Mouse (Mus musculus) spleen, adult 18-20 months (tissue): ENCODE measurements around the gene Gm20388.

Experiments used
- DNase-seq, 2 experiments: peaks; one replicate each; pipeline ENCODE4 v3.0.0; 2022; ENCODE audit warnings: mixed read lengths in 2 of 2

Gm20388 gene

GRCm38 (mm10) chr8:123291716-123292115, 3381.1 kb downstream of the Gm20388 start:
- no peak for DNase-seq

- DNase-seq: no peak
Measured at GRCm38 (mm10) chr8:123292281-123292680, 3381.6 kb downstream of the Gm20388 start.

- DNase-seq: no peak
Measured at GRCm38 (mm10) chr8:123292785-123293184, 3382.1 kb downstream of the Gm20388 start.

DNA sequence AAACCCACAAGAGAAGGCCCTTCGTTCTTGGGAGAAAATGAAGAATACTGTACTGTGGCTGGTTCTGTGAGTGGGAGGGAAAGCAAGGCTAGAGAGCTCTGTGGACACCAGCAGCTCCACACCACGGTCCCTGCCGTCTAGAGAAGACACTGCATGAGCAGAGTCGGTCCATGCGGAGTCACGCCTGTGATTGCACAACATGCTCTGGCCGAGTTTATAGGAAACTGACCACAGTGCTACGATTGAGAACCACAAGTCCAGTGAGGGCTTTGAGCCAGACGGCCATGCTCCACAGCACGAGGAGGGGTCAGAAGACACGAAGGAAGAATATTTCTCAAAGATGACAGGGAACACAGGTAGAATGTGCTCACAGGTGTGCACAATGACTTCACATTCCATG, 3387.7 kb downstream of the Gm20388 start:
- DNase-seq: no peak

DNA sequence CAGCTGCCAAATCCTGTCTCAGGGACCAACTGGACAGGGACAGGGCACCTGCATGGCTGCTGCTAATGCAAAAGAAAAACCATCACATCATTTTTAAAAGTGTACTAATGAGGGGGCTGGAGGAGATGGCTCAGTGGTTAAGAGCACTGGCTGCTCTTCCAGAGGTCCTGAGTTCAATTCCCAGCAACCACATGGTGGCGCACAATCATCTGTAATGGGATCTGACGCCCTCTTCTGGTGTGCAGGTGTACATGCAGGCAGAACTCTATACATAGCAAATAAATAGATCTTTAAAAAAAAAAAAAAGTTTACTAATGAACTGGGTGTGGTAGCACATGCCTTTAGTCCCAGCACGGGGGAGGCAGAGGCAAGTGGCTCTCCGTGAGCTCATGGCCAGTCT, 3398.1 kb downstream of the Gm20388 start:
- DNase-seq: no peak

DNA sequence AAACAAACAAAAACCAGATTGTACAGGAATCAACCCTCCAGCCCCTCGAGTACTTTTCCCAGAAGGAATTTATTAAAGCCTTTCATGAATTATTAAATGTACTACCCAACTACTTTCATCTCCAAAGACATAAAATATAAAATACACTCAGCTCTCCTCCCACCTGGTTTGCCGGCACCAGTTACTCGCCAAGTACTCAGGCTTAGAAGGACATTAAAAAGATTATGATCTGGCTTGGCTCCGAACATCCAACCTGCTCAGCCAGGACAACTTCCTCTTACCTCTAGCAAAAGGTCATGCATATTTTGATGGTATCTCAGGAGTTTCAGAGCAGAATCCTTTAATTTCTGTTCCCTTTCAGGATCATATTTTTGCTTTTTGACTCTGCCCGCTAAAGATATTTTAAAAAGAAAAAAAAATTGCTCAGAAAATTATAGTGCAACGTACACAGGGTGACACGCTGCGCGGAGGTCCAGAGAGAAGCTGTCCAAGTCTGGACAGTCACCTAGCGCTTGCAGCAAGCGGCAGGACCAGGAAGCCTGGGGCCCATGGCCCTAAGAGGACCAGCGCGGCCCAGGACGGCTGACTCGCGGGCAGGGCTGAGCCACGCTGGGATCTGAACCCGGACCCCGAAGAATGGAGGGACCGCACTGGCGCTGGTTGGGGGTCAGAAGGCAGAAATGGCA, 3407.3 kb downstream of the Gm20388 start:
- no peak for DNase-seq

DNA sequence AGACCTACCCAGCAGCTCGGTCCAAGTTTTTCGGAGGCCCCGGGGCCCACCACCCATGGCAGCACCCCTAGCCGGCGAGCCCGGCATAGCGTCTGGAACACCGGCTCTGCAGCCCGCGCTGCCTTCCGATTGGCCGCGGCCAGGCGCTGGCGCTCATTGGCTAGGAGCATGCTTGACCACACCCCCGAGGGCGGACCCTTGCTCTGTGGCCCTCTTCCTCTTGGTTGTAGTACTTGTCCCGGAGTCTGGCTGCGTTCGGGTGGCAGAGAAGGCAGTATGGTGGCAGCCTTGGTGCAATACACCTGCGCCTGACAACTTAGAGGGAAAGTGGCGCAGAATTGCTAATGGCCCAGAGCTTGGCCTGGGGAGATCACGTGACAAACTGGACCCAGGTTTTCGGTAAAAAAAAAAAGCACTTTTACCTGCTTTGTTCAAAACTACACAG, 3407.8 kb downstream of the Gm20388 start, which contains the start of gene Fanca:
Fanca (minus strand) TSS at position 110 of the 445 bp plus-strand sequence.
- peak; percentile 89 to 94 for DNase-seq

- DNase-seq: peak in 1 of 2 experiments; percentile 45
Measured at GRCm38 (mm10) chr8:123319522-123320164, 3409.0 kb downstream of the Gm20388 start.

DNA sequence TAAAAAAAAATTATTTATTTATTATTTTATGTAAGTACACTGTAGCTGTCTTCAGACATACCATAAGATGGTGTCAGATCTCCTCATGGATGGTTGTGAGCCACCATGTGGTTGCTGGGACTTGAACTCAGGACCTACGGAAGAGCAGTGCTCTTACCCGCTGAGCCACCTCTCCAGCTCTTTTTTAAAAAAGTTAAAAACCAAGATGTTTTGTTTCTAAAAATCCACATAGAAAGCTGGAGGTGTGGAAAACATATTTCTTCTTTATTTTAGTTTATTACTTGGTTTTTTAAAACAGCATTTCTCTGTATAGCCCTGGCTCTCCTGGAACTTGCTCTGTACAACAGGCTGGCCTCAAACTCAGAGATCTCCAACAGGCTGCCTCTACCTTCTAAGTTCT, 3417.9 kb downstream of the Gm20388 start:
- DNase-seq: no peak

- DNase-seq: no peak
Measured at GRCm38 (mm10) chr8:123329350-123329749, 3418.7 kb downstream of the Gm20388 start.

DNA sequence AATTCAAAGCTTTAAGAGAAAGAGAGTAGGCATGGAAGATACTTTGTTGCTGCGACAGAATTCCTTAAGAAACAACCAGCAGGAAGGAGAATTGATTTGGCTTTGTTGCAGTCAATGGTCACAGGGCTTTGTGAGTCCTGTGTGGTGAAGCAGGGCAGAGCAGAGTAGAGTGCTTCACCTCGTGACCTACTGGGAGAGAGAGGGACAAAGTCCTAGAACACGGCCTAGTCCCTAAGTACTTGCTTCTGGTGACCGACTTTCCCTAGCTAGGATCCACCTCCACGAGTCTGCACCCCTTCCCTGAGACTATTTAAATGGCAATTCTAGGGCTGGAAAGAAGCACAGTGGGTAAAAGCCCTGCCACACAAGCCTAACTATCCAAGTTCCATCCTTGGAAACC, 3419.3 kb downstream of the Gm20388 start:
- DNase-seq: no peak

DNA sequence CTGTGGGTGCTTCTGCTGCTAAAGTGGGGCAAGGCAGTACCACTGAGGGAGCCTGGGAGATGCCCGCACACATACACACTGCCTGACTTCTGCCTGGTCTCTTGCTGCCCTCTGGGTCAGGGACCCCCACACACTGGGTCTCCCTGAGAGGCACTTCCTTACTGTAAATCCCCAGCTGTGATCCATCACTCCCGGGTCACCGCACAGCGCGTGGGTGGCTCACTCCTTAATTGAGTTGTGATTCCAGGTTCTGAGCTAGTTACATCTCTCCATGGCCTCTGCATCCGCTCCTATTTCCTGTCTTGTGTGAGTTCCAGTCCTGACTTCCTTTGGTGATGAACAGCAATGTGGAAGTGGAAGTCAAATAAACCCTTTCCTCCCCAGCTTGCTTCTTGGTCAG, 3420.1 kb downstream of the Gm20388 start:
- DNase-seq: no peak

- no peak for DNase-seq
Measured at GRCm38 (mm10) chr8:123331301-123331700, 3420.7 kb downstream of the Gm20388 start.

DNA sequence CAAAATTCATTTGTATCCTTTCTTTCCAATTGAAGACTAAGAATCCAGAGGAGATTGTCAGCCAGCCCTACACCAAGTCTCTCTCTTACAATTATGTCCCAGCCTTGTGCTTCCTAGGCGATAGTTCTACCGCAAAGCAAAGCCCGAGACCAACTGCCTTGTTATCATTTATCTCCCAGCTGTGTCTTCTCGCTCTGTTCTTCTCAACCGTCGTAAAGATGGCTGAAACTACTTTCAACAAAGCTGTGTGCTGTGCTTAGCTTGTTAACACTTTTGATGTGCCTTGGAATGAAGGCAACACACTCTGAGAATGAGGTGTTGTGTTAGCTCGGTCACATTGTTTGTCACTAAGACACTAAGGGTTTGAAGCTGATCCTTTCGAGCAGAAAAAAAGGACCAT, 3421.2 kb downstream of the Gm20388 start:
- DNase-seq: no peak

DNA sequence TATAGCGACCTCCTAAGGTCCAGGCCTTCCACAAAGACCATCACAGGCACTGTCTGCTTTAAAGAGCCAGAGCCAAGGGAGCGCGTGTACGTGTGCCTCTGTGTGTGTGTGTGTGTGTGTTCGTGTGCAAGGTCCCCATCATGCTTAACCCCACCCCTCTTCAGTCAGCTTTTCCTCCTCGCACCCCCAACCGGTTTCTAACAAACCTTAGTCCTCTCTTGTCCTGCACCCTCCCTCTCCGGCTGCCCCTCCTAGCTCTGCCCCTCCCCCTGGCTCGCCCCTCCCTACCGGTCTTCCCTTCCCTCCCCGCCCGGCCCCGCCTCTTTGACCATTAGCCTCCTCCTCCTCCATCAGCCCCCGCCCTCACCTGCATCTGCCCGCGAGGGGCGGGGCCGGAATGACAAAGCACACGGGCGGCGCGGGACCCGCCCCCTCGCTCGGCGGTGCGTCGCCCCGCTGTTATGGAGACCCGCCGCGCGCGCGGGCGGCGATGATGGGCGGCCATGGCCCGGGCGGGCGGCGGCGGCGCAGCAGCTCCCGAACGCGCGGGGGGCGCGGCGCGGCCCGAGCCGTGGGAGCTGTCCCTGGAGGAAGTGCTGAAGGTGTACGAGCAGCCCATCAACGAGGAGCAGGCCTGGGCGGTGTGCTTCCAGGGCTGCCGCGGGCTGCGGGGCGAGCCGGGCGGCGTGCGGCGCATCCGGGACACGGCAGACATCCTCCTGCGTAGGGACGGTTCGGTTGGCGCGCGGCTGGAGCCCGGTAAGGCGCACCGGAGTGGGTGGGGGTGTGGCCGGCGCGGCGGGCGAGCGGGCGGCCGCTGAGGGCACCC, 3421.8 kb downstream of the Gm20388 start, which contains the start of gene Spire2:
Spire2 (plus strand) TSS at position 452 of the 829 bp plus-strand sequence.
- peak; percentile 56 to 71 for DNase-seq

GRCm38 (mm10) chr8:123333091-123333587, 3422.5 kb downstream of the Gm20388 start:
- DNase-seq: no peak

- DNase-seq: no peak
Measured at GRCm38 (mm10) chr8:123333864-123334263, 3423.2 kb downstream of the Gm20388 start.

DNA sequence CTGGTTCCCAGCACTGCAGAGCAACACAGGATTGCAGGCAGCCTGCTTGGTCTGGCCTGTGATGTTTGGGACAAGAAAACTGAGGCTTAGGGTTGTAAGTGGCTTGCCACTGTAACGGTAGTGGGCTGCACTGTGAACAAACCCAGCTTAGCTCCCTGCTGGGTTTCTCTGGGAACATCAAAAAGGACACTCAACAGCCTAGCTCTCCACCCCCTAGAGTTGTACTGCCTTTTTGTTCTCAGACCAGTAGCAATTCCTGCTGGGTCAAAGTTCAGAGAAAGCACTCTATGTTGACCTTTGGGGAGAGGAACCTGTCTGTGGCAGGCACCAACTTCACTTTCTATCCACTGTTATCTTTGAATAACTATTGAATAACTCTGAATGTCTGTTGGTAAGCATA, 3423.8 kb downstream of the Gm20388 start:
- DNase-seq: no peak

DNA sequence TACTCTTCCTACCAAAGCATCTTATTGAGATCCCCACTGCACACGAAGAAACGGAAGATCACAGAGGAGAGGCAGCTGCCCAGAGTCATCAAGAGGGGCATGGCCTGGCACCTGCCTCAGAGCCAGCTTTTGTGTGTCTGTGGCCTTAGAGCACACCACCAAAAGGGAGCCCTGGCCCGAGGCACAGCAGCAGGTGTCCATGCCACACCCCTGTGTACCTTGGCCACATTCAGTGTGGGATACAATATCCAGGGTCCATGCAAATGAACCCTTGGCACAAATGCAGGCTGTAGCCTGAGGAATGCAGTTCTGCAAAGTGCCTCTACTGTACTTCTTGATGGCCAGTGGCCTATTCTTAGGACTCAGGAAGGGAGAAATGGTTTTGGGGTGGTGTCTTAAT, 3426.8 kb downstream of the Gm20388 start:
- no peak for DNase-seq

DNA sequence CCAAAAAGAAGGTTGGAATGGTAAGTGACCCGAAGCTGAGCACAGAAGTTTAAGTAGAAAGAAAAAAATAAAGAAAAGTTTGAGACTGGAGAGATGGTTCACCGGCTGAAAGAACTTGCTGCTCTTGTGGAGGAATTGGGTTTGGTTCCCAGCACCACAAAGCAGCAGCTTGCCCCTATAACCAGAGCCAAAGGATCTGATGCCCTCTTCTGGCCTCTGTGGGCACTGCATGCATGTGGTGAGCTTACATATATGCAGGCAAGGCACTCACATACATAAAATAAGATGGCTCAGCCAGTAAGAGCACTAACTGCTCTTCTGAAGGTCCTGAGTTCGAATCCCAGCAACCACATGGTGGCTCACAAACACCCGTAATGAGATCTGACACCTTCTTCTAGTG, 3429.4 kb downstream of the Gm20388 start:
- no peak for DNase-seq

DNA sequence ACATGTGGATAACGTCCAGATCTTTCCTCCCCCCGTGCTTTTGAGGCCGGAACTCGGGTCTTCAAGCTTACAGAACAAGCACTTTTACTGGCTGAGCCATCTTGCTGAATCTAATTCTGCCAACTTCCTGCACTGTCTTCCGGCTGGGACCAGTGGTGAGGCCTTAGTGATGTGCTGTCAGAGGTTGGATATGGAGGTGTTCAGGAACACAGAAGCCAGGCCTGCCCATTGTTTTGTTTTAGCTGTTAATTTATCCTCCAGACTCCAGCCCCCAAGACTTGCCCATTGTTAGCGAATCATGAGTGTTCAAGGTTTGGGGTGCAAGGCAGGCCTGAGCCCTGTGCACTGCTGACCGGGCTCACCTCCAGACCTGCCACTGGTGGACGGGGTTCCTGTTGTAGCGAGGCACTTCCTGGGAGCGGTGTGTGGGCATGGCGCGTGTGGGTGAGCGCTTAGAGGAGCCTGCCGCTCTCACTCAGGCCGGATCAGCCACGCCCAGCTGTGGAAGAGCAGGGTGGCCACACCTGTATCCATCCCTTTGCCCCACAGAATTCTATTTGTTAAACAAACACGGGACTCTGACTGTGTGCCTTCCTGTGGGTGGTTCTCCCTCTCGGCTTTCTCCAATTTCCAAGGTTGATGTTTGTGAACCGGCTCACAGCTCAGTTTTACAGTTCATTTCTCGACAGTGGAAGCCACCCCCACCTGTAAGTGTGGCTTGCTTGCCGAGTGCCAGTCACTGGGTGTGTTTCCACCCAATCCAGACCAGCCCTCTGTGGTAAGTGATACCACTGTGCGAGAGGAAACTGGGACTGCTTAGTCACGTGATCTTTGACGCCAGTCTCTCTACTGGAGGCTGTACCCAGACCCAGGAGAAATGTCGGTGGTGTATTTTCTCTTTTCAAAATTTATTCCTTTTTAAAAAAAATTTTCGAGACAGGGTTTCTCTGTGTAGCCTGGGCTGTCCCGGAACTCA, 3430.7 kb downstream of the Gm20388 start:
- no peak for DNase-seq

GRCm38 (mm10) chr8:123342253-123342652, 3431.6 kb downstream of the Gm20388 start:
- DNase-seq: no peak
